Mouse (Mus musculus) heart, adult 2 months (tissue): ENCODE measurements at regions not wholly inside any gene's neighbourhood (a gene's known extent, or its start where the extent isn't known, plus 50 kb on each side); places are given as distances from the start of the nearest gene placed in this dataset.

ENCODE experiments used
- CTCF ChIP-seq: fragments of 200-600 bp; IDR thresholded peaks from 2 replicates; pipeline ENCODE4 v1.8.1; 2022; ENCODE audit warnings: antibody characterized with exemption, mild to moderate bottlenecking, moderate library complexity
- EP300 ChIP-seq: fragments of 200-500 bp; IDR thresholded peaks from 2 replicates; pipeline ENCODE4 v1.6.1; 2011; ENCODE audit warnings: low read depth, low read length, control low read depth; ENCODE audit not compliant: insufficient read depth

DNA sequence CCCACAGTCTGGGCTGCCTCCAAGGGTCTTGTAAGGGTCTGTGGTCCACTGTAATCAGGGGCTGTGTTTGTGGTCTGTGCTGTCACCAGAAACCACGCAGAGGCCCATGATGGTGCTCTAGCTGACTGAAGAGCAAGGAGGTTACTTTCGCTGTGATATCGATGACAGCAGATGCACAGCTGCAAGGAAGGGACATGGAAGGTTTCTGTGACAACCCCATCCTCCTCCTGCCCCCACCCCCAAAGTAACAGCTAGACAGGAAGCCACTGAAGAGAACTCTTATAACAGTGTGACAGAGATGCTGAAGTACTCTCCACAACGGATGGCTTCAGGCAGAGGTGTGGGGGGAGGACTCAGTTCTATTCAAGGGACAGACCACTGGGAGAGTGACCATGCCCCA, 127.0 kb upstream of the Ubl3 start:
- TF ChIP-seq CTCF (no peak), EP300 (no peak)
